1 mouse cellular context compared by ENCODE assay signal in genomic region chr3:116654051-116654450, GRCm38 (mm10). TPM values are rescaled to one million over a fixed set of nuclear protein-coding genes. Genes with fewer than 3 reads are reported as not detected.
"Had no signal": no experiment of that assay in that cellular context is flagged by ENCODE, and none has a peak within 500 bp of the region (broad histone marks: within the 10 kb centered on the region; RNA-seq: fewer than 3 reads in every experiment).

No protein-coding gene starts in this region.

RNA-seq across cellular contexts. Expression of gene Gm43191, which starts 27.0 kb away (rescaled TPM):
- total RNA-seq: neutrophil, adult 5-6 weeks had no signal
